Mouse (Mus musculus): ENCODE measurements at regions not wholly inside any gene's neighbourhood (a gene's known extent, or its start where the extent isn't known, plus 50 kb on each side); places are given as distances from the start of the nearest gene placed in this dataset.

DNA sequence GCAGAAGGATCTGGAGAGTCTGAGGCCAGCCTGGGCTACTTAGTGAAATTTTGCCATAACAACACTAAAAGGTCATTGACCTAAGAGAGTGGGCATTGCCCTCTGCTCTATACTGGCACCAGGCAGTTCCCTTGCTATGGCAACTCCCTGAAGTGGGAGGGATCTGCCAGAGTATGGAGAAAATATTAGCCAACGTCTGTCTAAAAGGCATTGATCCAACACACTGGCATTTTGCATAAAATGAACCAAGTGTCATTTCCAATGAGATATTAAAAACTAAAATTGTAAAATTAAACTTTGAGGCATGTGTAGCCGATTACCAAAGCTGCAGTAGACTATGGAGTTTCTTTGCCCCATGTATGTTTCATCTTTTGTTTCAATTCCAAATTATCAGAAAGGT, 57.6 kb upstream of the Mpp6 start:
- TF ChIP-seq EP300 (optimal IDR thresholded peaks at IDR 0.05) (no peak), CTCF (IDR thresholded peaks at IDR 0.05; ENCODE audit: low read depth) (no peak)
